Mouse (Mus musculus) liver, embryonic 13.5 days (tissue): Measurements from ENCODE around the gene Csta1. TPM values are rescaled to one million over a fixed set of nuclear protein-coding genes. Genes with fewer than 3 reads are reported as not detected.

Source experiments
- polyA plus RNA-seq: library from polyadenylated mRNA; unstranded; fragments of >200 nt; fragmentation: Nextera tagmentation; extraction: Ambion mirVana; gene quantifications from 2 replicates; pipeline ENCODE4 v1.2.1, GENCODE M21; 2015

The Csta1 gene
- polyA plus RNA-seq, 1 experiment from 2014 or later: not detected

Other genes starting within 250 kb of the Csta1 start
- gene Parp9, start 192.8 kb downstream of the Csta1 start, polyA plus RNA-seq: 6.8 and 8.8 TPM in 2 replicates
- 3.4 and 4.4 TPM in 2 replicates for gene Dtx3l, start 192.1 kb downstream of the Csta1 start, polyA plus RNA-seq
- 34.0 and 45.7 TPM in 2 replicates for gene Kpna1, start 152.5 kb downstream of the Csta1 start, polyA plus RNA-seq
- gene Wdr5b, start 90.1 kb downstream of the Csta1 start, polyA plus RNA-seq: 2.9 and 3.6 TPM in 2 replicates
- 212 and 214 TPM in 2 replicates for gene Fam162a, start 59.6 kb downstream of the Csta1 start, polyA plus RNA-seq
- 71.3 and 76.8 TPM in 2 replicates for gene Ccdc58, start 59.6 kb downstream of the Csta1 start, polyA plus RNA-seq
- 10.5 and 11.3 TPM in 2 replicates for gene Stfa2l1, start 25.6 kb upstream of the Csta1 start, polyA plus RNA-seq
- gene Gm5483, start 53.0 kb upstream of the Csta1 start, polyA plus RNA-seq: 38.0 and 46.7 TPM in 2 replicates
- 1.2 TPM in 1 of 2 replicates, not detected in the other for gene Gm5416, start 79.2 kb upstream of the Csta1 start, polyA plus RNA-seq
- 2.7 and 3.1 TPM in 2 replicates for gene 2010005H15Rik, start 90.2 kb upstream of the Csta1 start, polyA plus RNA-seq
- gene Stfa1, start 145.7 kb upstream of the Csta1 start, polyA plus RNA-seq: 133 and 136 TPM in 2 replicates
- gene BC117090, start 203.1 kb upstream of the Csta1 start, polyA plus RNA-seq: 0.58 TPM in 1 of 2 replicates, not detected in the other
- 107 and 110 TPM in 2 replicates for gene BC100530, start 236.5 kb upstream of the Csta1 start, polyA plus RNA-seq